Mouse (Mus musculus): ENCODE data around the gene Asap3. TPM values are rescaled to one million over a fixed set of nuclear protein-coding genes. Genes with fewer than 3 reads are reported as not detected.
A peak's percentile ranks its signal among the peaks of the same experiment; 100 is the strongest.

Asap3 gene
- polyA plus RNA-seq, 1 experiment, result 6.3 TPM

GRCm38 (mm10) chr4:136186315-136186714 is 19.9 kb upstream of the Asap3 start:
- DNase-seq, result no peak
- Histone ChIP-seq H3K4me1 (ENCODE audit: control insufficient read depth, insufficient read depth, low read length) (no peaks in the 10 kb centered on the region), H3K27me3 (ENCODE audit: control insufficient read depth, insufficient read depth, low read length) (no peaks in the 10 kb centered on the region), H3K4me3 (replicated peaks; ENCODE audit: insufficient read depth, low read depth, low read length) (no peak overlapping the region), H3K27ac (ENCODE audit: insufficient read depth, low read length) (no peak overlapping the region)
- 87% methylated on average over 8 of the region's 8 CpGs for WGBS
- TF ChIP-seq POLR2A (IDR thresholded peaks at IDR 0.05; ENCODE audit: borderline replicate concordance, insufficient read depth, low read length) (no peak), CTCF (IDR thresholded peaks at IDR 0.05; ENCODE audit: borderline replicate concordance, insufficient read depth, low read depth, low read length) (no peak)

GRCm38 (mm10) chr4:136186739-136187472 is 19.3 kb upstream of the Asap3 start:
- H3K4me3 ChIP-seq (replicated peaks; ENCODE audit: insufficient read depth, low read depth, low read length), result no peak overlapping the region
- H3K27ac ChIP-seq (ENCODE audit: insufficient read depth, low read length), result no peak overlapping the region
- DNase-seq, result no peak
- H3K27me3 ChIP-seq (ENCODE audit: control insufficient read depth, insufficient read depth, low read length), result no peaks in the 10 kb centered on the region
- TF ChIP-seq POLR2A (IDR thresholded peaks at IDR 0.05; ENCODE audit: borderline replicate concordance, insufficient read depth, low read length), result no peak
- no peak for TF ChIP-seq CTCF (IDR thresholded peaks at IDR 0.05; ENCODE audit: borderline replicate concordance, insufficient read depth, low read depth, low read length)
- WGBS, result 50% methylated on average over 23 of the region's 23 CpGs
- H3K4me1 ChIP-seq (ENCODE audit: control insufficient read depth, insufficient read depth, low read length), result no peaks in the 10 kb centered on the region

GRCm38 (mm10) chr4:136188973-136189737 is 17.0 kb upstream of the Asap3 start:
- Histone ChIP-seq H3K27ac (ENCODE audit: insufficient read depth, low read length) (no peak overlapping the region), H3K27me3 (ENCODE audit: control insufficient read depth, insufficient read depth, low read length) (no peaks in the 10 kb centered on the region), H3K4me1 (ENCODE audit: control insufficient read depth, insufficient read depth, low read length) (no peaks in the 10 kb centered on the region), H3K4me3 (replicated peaks; ENCODE audit: insufficient read depth, low read depth, low read length) (no peak overlapping the region)
- DNase-seq, result no peak
- no peak for TF ChIP-seq POLR2A (IDR thresholded peaks at IDR 0.05; ENCODE audit: borderline replicate concordance, insufficient read depth, low read length)
- 0 out of 2 replicates have a peak, but pooled peaks have one; percentile 7 for TF ChIP-seq CTCF (IDR thresholded peaks at IDR 0.05; ENCODE audit: borderline replicate concordance, insufficient read depth, low read depth, low read length)
- 84% methylated on average over 6 of the region's 6 CpGs for WGBS

GRCm38 (mm10) chr4:136189912-136190311 is 16.3 kb upstream of the Asap3 start:
- H3K4me3 ChIP-seq (replicated peaks; ENCODE audit: insufficient read depth, low read depth, low read length), result no peak overlapping the region
- no peak overlapping the region for H3K27ac ChIP-seq (ENCODE audit: insufficient read depth, low read length)
- no peaks in the 10 kb centered on the region for H3K4me1 ChIP-seq (ENCODE audit: control insufficient read depth, insufficient read depth, low read length)
- H3K27me3 ChIP-seq (ENCODE audit: control insufficient read depth, insufficient read depth, low read length), result no peaks in the 10 kb centered on the region
- WGBS, result 82% methylated on average over 8 of the region's 8 CpGs
- TF ChIP-seq CTCF (IDR thresholded peaks at IDR 0.05; ENCODE audit: borderline replicate concordance, insufficient read depth, low read depth, low read length) (no peak), POLR2A (IDR thresholded peaks at IDR 0.05; ENCODE audit: borderline replicate concordance, insufficient read depth, low read length) (no peak)
- DNase-seq, result no peak

GRCm38 (mm10) chr4:136193571-136193970 is 12.6 kb upstream of the Asap3 start:
- TF ChIP-seq CTCF (IDR thresholded peaks at IDR 0.05; ENCODE audit: borderline replicate concordance, insufficient read depth, low read depth, low read length) (no peak), POLR2A (IDR thresholded peaks at IDR 0.05; ENCODE audit: borderline replicate concordance, insufficient read depth, low read length) (no peak)
- 98% methylated on average over 3 of the region's 3 CpGs for WGBS
- Histone ChIP-seq H3K4me3 (replicated peaks; ENCODE audit: insufficient read depth, low read depth, low read length) (no peak overlapping the region), H3K27ac (ENCODE audit: insufficient read depth, low read length) (no peak overlapping the region), H3K27me3 (ENCODE audit: control insufficient read depth, insufficient read depth, low read length) (no peaks in the 10 kb centered on the region), H3K4me1 (ENCODE audit: control insufficient read depth, insufficient read depth, low read length) (no peaks in the 10 kb centered on the region)
- DNase-seq, result no peak

GRCm38 (mm10) chr4:136195029-136195428 is 11.1 kb upstream of the Asap3 start:
- no peak for DNase-seq
- Histone ChIP-seq H3K4me1 (ENCODE audit: control insufficient read depth, insufficient read depth, low read length) (no peaks in the 10 kb centered on the region), H3K27me3 (ENCODE audit: control insufficient read depth, insufficient read depth, low read length) (no peaks in the 10 kb centered on the region), H3K4me3 (replicated peaks; ENCODE audit: insufficient read depth, low read depth, low read length) (no peak overlapping the region), H3K27ac (ENCODE audit: insufficient read depth, low read length) (no peak overlapping the region)
- WGBS, result 77% methylated on average over 7 of the region's 7 CpGs
- TF ChIP-seq POLR2A (IDR thresholded peaks at IDR 0.05; ENCODE audit: borderline replicate concordance, insufficient read depth, low read length), result no peak
- TF ChIP-seq CTCF (IDR thresholded peaks at IDR 0.05; ENCODE audit: borderline replicate concordance, insufficient read depth, low read depth, low read length), result no peak

- TF ChIP-seq CTCF (IDR thresholded peaks at IDR 0.05; ENCODE audit: borderline replicate concordance, insufficient read depth, low read depth, low read length) (no peak), POLR2A (IDR thresholded peaks at IDR 0.05; ENCODE audit: borderline replicate concordance, insufficient read depth, low read length) (no peak)
- H3K27me3 ChIP-seq (ENCODE audit: control insufficient read depth, insufficient read depth, low read length), result no peaks in the 10 kb centered on the region
- no peak overlapping the region for H3K4me3 ChIP-seq (replicated peaks; ENCODE audit: insufficient read depth, low read depth, low read length)
- WGBS, result 87% methylated on average over 9 of the region's 9 CpGs
- DNase-seq, result no peak
- no peak overlapping the region for H3K27ac ChIP-seq (ENCODE audit: insufficient read depth, low read length)
- H3K4me1 ChIP-seq (ENCODE audit: control insufficient read depth, insufficient read depth, low read length), result no peaks in the 10 kb centered on the region
Observed at GRCm38 (mm10) chr4:136195629-136196028, 10.5 kb upstream of the Asap3 start.

GRCm38 (mm10) chr4:136196201-136196600 is 10.0 kb upstream of the Asap3 start:
- WGBS, result 61% methylated on average over 10 of the region's 10 CpGs
- no peak overlapping the region for H3K4me3 ChIP-seq (replicated peaks; ENCODE audit: insufficient read depth, low read depth, low read length)
- no peaks in the 10 kb centered on the region for H3K27me3 ChIP-seq (ENCODE audit: control insufficient read depth, insufficient read depth, low read length)
- H3K4me1 ChIP-seq (ENCODE audit: control insufficient read depth, insufficient read depth, low read length), result no peaks in the 10 kb centered on the region
- no peak for DNase-seq
- TF ChIP-seq CTCF (IDR thresholded peaks at IDR 0.05; ENCODE audit: borderline replicate concordance, insufficient read depth, low read depth, low read length) (no peak), POLR2A (IDR thresholded peaks at IDR 0.05; ENCODE audit: borderline replicate concordance, insufficient read depth, low read length) (no peak)
- H3K27ac ChIP-seq (ENCODE audit: insufficient read depth, low read length), result no peak overlapping the region
